Mouse (Mus musculus): Measurements from ENCODE around the gene Megf11.

The Megf11 gene

DNA sequence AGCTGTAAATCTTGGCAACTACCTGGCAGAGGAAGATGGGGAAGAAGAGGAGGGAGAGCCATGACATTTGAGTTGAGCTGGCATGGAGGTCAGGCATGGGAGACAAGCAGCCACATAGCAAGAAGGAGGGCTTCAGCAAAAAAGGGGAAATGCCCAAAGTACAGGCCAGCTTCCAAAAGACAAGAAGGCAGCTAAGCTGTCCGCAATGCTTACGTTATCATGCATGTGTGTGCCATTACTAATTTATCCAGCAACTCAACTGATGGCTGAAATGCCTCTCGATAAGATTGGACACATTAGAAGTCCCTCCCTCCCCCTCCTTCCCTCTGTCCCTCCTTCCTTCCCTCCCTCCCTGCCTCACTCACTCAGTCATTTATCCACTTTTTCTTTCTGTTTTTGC lies 260.0 kb downstream of the Megf11 start:
- DNase-seq (ENCODE audit: low spot score in 2 of 2), result no peak

DNA sequence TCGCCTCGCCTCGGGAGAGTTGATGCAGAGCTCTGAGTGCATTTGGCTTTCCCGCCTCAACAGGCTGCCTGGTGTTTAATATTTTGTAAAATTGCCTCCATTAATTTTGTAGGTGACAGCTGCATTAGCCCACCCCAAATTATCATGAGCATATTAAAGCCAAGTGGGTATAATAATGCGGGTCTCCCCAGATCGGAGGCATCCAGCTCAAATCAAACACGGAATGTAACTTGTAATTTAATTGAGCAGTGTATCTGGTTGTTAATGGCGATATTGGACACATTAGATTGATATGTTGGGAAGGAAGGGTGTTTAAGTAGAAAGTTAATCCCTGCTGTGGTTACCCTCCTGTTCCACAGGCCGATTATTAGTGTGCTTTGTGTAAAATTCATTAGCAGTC lies 264.0 kb downstream of the Megf11 start:
- no peak for DNase-seq (ENCODE audit: low spot score in 2 of 2)

DNA sequence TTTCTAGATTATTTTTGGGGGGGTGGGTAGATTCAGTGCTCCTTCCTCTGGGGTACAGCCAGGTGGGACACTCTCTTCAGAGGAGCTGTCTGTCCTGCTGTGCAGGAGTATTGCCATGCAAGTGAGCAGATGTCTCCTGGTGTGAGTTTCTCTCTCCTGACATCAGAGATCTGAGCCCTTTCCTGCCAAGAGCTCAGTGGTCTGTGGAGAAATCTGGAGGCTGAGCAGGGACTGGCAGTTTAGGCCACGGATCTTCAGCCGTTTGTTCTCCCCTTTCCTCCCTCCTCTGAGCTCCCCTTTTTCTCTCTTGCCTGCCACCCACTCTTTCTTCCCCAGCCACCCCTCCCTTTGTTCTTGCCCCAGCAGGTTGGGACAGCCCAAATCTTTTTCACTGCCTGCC lies 264.5 kb downstream of the Megf11 start:
- no peak for DNase-seq (ENCODE audit: low spot score in 2 of 2)

DNA sequence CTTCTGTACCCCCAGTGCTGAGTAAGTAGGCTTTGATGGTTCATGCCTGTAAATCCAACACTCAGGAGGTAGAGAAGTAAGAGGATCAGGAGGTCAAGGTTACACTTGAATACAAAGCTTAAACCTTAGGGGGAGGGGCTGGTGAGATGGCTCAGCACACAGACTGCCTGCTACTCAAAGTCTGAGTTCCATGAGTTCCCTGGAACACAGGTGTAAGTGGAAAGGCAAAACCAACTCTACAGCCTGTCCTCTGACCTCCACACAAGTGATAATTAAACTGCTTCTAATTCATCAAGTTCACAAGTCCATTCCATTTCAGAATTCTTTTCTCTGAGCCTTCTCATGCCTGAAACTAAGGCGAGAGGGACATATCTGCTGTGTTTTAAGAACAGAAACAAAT lies 265.8 kb downstream of the Megf11 start:
- DNase-seq (ENCODE audit: low spot score in 2 of 2), result no peak

DNA sequence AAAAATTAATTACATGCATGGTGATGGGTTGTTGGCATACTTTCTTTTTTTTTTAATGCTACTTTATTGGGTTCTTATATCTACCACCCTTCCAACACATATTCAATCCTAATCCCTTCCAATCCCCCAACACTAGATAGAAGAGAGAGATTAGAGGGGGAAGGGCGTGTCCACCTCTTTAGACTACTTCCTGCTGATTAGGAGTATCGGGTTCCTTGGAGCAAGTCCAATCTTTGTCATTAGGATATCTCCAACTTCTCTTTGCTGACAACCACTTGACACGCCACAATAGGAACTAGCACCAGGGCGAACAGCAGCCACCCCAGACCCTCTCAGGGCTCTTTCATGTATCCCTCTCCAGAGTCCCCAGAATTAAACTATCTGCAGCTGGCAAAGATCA lies 266.3 kb downstream of the Megf11 start:
- no peak for DNase-seq (ENCODE audit: low spot score in 2 of 2)

DNA sequence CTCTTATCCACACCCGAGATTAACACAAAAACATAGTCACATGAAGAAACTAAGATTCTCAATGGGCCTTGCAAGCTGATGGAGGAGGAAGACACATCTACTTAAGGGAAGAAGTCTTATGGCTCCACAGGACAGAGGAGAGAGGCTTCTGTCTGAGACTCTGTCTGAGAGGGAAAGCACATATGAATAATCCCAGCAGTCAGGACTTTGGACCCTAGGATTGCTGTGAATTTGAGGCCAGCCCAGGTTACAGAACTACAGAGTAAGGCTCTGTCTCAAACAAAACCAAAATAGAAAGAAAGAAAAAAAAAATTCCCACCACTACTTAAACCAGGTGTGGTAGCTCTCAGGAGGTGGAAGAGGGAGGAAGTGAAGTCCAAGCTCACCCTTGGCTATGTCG lies 266.7 kb downstream of the Megf11 start:
- DNase-seq (ENCODE audit: low spot score in 2 of 2), result no peak

DNA sequence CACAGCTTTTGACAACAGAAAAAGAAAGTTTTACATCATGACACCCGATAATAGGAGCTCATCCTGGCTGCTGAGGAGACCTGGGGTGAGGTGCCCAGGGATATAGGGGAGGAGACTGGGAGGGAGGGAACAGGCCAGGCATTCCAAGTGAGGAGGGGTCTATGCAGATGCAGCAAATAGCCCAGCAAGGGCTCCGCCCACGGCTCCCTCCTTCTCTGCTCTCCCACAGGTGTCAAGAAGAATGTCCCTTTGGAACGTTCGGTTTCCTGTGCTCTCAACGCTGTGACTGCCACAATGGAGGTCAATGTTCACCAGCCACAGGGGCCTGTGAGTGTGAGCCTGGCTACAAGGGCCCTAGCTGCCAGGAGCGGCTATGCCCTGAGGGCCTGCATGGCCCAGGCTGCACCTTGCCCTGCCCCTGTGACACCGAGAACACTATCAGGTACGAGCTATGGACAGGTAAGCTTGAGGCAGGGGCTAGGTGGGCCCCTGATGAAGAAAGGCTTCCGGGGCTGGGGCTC lies 267.5 kb downstream of the Megf11 start:
- DNase-seq (ENCODE audit: low spot score in 2 of 2), result no peak

DNA sequence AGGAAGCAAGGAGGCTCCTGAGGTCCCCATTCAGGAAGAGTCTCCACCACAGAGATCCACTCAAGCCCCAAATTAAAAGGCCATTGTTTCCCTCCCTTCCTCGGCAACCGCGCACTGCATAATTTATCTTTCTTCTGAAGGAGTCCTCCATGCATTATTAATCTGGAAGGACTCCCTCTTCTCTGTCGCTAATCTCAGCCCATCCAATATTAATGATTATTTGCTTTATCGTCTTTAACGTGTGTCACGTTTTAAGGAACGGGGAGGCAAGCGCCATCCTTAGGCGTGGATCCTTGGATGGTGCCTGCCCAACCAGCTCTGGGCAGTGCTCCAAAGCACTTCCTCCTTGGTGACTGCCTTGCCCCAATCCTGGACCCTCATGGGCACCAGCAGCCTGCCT lies 269.3 kb downstream of the Megf11 start:
- DNase-seq (ENCODE audit: low spot score in 2 of 2), result no peak

DNA sequence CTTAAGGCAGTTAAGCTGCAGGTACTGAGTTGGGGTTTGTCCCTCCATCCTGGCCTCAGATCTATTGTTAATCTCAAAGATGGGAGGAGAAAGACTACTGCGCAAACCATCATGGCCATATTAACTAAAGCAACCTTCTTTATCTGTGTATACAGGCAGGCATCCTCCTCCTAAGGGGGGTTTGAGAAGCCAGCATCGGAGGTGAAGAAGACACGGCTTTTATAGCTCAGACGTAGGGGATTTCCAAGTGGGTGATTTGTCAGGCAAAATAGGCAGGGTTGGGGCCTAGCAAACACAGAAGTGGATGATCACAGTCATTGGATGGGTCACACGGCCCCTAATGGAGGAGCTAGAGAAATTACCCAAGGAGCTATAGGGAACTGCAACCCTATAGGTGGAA lies 271.2 kb downstream of the Megf11 start:
- DNase-seq (ENCODE audit: low spot score in 2 of 2), result no peak

DNA sequence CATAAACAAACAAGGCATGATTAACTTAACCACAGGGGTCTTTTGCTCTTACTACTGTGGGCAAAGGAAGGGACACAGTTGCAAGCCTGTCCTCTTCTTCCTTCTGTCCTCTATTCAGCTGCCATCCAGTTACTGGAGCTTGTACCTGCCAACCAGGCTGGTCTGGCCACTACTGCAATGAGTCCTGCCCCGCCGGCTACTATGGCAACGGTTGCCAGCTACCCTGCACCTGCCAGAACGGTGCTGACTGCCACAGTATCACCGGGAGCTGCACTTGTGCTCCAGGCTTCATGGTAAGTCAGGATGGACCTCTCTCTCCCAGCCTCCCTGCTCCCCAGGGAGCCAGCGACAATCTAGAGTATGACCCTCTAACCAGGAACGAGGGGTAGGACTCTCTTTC lies 274.8 kb downstream of the Megf11 start:
- DNase-seq (ENCODE audit: low spot score in 2 of 2), result no peak

DNA sequence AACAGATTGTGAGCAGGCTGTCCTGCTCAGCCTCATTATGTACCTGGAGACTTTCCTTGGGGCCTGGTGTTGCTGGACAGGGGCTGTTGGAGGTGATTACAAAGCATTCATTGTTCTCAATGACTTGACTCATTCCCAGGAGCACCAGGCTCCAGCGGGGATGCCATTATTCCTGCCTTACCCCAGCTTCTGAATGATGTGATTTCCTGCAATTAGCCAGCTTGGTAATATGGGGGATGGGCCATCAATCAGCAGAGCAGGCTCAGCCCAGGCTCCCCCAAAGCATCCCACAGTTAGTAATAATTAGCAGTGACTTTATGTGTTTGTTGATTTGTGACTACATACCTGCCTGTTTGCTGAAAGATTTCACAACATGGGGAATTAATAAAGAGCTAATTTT lies 279.2 kb downstream of the Megf11 start:
- no peak for DNase-seq (ENCODE audit: low spot score in 2 of 2)

DNA sequence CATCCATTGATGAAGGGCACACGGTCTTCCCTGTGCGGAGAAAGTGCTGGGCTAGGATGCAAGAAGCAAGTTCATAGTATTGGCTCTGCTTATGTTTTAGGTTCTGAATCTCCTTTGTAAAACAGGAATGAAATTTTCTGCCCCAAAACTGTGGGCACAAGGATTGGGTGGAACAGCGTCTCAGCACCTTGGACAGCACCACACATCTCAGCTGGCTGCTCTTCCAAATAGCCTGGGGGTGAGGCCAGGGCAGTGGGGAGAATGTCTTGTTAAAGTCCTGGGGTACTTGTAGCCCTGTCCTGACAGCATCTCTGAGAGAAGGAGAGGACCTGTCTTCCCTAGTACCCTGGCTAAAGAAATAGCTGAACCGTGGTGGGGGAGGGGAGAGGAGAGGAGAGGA lies 281.1 kb downstream of the Megf11 start:
- no peak for DNase-seq (ENCODE audit: low spot score in 2 of 2)

DNA sequence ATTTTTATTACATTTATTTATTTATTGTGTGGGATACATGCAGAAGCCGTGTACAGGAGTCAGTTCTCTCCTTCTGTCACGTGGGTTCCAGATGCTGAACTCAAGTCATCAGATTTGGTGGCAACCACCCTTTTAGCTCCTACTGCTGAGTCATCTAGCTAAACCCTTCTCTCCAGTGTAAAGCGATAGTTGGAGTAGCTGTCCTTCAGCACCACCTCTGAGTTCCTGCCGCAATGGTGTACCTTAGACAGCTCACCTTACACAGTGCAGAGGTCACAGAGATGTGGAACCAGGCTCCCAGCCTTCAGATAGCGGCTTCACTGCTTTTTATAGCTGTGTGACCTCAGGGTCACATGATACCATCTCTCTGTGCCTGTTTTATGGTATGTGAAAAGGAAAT lies 282.1 kb downstream of the Megf11 start:
- no peak for DNase-seq (ENCODE audit: low spot score in 2 of 2)

DNA sequence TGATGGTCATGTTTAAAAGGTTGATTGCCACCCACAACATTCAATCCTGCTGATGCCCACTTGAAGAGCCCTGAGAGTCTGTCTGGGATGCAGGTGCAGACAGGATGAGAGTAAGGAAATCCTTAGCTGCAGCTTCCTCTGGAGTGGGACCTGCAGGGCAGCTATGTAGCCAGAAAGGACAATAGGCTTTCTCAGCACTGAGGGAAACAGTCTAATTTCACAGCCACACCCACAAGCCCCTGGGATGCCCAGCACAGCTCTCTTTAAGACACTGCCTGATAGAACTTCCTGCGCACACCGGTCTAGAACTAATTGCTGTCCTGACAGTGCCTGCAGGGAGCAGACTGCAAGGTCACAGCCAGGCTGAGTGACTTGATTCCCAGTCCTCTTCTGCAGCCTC lies 282.6 kb downstream of the Megf11 start:
- no peak for DNase-seq (ENCODE audit: low spot score in 2 of 2)

DNA sequence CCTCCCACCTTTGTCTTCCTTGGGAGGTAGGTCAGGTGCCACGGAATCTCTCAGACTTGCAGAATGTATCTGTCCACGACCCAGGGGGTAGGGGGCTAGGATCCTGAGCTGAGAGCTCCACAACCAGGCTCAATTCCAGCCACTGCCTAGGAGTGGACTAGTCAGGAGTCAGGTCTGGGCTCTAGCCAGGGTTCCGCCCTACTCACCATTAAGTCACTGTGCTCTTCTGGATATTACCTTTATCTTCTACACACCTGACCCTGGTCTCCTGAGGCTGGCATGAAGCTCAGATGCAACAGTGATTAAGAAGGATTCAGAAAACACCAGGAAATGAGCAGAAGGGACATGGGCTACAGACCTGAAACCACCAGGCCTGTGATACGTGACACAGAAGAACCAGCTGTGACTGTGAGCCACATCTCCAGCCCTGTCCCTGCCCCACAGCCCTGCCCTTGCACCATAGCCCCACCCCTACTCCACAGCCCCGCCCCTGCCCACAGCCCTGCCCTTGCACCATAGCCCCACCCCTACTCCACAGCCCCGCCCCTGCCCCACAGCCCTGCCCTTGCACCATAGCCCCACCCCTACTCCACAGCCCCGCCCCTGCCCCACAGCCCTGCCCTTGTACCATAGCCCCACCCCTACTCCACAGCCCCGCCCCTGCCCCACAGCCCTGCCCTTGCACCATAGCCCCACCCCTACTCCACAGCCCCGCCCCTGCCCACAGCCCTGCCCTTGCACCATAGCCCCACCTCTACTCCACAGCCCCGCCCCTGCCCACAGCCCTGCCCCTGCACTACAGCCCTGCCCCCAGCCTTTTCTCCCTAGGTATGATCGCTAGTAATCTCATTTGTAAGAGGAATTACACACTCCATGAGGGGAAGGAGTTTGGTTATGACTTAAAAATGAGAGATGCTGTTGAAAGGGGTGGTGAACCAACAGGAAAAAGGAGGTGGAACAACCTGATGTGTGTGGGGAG lies 286.2 kb downstream of the Megf11 start:
- DNase-seq (ENCODE audit: low spot score in 2 of 2), result peak in 1 of 2 experiments; percentile 60

DNA sequence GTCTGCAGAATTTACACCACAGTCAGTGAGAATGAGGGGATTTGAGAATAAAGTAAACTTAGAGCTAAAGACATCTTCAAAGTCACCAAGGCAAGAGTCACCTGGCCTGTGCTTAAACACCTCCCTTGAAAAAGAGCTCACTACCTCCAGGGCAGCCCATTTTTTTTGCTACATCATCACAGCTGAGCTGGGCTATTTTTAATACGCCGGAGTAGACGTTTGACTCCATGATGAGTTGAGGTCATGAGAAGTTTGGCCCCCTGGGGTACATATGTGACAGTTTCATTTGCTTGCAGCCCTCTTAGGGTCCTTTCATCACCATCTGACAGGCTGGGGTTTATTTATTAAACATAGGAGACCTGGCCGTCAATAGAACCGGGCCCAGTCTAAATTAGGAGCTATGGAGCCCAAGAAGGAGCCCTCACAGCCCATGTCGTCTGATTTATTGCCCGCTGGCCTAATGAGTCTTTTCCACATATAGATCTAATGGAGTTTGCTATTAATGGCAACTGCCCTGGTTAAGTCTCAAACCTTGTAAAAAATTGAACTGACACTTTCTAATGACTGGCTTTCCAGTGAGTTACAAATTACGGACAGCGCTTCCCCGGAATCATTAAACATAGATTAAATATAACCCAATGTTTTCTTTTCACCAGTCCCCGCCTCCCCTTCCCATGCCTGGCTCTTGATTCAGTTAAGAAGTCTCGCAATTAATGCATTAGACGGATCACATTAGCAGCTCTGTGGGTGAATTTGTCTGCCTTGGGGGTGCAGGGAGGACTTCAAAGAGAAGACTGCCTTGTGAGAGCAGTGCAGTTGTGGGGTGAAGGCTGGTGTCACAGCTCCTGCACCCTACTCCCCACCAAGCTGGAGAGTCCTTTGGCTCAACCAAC lies 301.9 kb downstream of the Megf11 start:
- DNase-seq (ENCODE audit: low spot score in 2 of 2), result no peak

DNA sequence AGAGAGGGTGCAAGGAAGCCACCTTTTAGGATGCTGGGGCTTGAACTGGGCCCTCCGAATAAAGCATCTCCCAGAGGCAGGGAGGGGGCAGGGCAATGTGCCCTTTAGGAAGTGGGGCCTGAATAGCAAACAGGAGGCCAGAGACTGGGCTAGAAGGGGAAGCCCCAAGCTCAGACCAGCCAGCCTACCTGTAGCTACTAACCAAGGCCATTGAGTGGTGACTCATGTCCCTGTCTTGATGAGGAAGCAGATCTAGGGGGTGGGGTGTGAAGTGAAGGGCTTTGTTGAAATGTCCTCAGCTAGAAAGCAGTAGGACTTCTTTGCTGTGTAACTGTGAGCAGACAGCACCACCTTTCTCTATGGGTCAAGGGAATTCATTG lies 302.6 kb downstream of the Megf11 start:
- DNase-seq (ENCODE audit: low spot score in 2 of 2), result no peak

DNA sequence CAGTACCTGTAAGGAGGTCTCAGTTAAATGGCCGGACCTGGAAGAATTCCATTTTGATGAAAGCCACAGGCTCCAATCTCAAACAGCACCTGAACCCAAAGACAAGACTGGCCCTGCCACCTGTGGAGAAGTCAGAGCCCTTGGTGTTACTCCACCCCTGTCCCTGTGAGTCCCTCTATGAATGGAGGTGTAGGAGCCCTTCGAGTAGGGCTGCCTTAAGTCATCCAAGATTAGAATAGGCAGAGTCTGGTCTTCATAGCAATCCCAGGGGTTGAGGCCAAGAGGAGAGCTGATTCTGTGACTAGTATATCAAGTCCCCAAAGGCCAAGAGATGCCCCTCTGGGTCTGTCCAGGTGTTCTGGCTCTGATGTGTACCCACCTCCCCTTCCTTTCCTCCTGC lies 305.3 kb downstream of the Megf11 start:
- DNase-seq (ENCODE audit: low spot score in 2 of 2), result no peak

DNA sequence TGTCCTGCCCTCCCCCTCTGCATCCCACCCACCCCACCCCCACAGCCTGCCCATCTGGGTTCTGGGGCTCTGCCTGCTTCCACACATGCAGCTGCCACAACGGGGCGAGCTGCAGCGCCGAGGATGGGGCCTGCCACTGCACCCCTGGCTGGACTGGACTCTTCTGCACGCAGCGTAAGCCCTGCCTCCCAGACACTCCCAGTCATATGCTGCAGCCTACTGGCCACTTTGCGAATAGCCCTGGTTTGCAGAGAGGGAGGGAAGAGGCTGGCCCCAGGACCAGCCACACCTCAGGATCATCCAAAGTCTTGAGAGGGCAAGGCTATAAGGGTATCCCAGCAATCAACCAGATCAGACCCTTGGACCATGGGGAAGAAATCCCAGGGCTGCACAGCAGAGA lies 305.8 kb downstream of the Megf11 start:
- DNase-seq (ENCODE audit: low spot score in 2 of 2), result peak in 1 of 2 experiments; percentile 31

DNA sequence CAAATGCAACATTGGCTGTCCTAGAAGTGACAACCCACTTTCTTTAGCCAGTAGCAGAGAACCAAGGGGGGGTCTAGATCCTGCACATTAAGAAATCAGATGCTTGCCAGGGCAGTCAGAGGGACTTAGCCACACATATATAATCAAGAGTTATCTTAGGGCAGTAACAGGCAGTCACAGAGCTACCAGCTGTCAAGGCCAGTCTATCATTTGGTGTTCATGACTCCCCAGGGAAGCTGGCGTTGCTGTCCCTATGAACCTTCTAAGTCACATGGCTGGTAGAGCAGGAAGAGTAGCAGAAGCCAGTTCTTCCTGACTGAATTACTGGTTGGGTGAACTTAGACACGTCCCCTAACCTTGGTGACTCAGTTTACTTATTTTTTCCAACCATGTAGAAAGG lies 307.7 kb downstream of the Megf11 start:
- DNase-seq (ENCODE audit: low spot score in 2 of 2), result no peak

DNA sequence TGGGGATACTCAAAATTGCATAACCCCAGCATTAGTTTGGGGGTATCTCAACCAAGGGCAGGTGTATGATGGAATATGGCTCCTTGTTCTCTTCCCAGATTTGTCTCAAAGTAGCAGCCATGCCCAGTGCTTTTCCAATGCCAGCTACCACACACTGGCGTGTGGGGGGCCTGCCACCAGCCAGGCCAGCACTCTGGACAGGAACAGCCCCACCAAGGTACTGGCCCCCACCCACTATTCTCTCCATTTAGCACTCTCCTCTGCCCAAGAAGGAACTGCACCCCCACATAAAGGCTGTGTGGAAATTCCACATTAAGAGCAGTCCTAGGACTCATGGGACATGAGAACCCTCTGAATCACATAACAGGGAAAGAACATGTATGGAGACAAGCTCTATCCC lies 309.8 kb downstream of the Megf11 start:
- peak in 1 of 2 experiments; percentile 47 for DNase-seq (ENCODE audit: low spot score in 2 of 2)

DNA sequence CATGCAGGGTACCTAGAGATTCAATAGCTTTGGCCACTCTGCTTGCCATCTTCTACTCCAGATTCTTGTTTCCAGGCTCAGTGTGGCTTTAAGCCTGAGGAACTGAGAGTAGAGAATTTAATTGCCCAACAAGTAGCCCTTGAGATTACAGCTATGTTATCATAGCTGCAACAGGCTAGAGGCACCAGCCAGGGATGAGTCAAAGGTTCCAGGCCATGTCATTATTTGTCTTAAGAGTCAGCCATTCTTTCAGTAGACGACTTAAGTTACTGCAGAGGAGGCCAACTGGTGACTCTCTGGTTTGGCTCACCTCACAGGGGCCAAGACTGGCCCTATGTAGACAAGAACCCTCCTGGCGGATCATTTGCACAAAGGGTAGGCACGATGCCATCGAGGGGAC lies 311.0 kb downstream of the Megf11 start:
- no peak for DNase-seq (ENCODE audit: low spot score in 2 of 2)

DNA sequence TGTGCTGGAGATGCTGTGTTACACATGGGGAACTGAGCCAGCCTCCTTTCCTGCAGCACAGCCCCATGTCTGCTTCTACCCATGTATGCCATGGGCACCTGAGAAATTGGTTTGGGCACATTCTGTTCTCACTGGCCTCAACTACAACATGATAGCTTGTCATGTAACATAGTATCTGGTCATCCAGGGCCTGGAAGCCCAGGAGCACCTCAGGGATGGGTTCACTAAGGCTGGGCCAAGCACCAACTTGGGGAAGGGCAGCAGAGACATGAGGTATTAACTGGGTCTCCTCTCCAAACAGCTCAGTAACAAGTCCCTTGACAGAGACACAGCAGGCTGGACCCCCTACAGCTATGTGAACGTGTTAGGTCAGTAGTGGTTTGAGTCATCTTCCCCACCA lies 311.6 kb downstream of the Megf11 start:
- DNase-seq (ENCODE audit: low spot score in 2 of 2), result peak in 1 of 2 experiments; percentile 53

Data from spleen, postnatal 4 days (tissue).